Mouse (Mus musculus) spleen, adult 2 months (tissue): ENCODE data around the gene Csf2ra.

ENCODE experiments used
- CTCF ChIP-seq: fragments of 200-500 bp; IDR thresholded peaks from 2 replicates; pipeline ENCODE4 v1.5.1; 2011; ENCODE audit warnings: mild to moderate bottlenecking, inconsistent platforms; ENCODE audit not compliant: insufficient read depth, insufficient read length, insufficient replicate concordance; ENCODE audit errors: extremely low read depth
- POLR2A ChIP-seq: fragments of 200-500 bp; IDR thresholded peaks from 2 replicates; pipeline ENCODE4 v1.6.1; 2011; ENCODE audit warnings: low read depth, low read length, inconsistent platforms

DNA sequence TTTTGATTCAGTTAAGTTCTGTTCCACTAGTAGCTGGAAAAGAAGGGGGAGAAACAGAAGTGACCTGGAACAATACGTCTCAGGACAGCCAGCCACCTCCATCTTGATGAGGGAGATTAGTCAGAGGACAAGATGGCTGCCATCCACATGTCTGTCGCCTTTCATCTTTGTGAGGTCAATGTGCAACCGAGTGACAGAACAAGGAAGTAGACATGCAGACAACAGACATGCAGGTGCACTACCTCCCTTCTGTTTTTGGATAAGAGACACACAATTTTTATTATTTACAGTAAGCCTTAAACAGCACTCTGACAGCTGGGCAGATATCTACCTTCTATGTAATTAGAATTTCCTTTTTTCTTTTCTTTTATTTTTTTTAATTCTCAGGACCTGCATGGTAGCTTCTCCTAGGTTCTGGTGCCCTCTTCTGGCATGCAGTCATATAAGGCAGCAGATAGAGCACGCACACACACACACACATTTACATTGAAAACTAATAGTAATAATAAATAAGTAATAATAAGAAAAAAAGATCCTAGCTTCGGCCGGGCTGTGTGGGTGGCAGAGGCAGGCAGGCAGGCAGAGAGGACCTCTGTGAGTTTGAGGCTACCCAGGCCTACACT is 4.4 kb downstream of the Csf2ra start:
- TF ChIP-seq CTCF, result no peak
- TF ChIP-seq POLR2A, result no peak
